Mouse (Mus musculus) limb, embryonic 15.5 days (tissue): ENCODE data around the gene Eml1. TPM values are rescaled to one million over a fixed set of nuclear protein-coding genes. Genes with fewer than 3 reads are reported as not detected.

Experiments used
- ATAC-seq: fragments of 200-750 bp; cut with Nextera tagmentation; 2 replicates; pipeline ENCODE4 v1.8.0; 2017; ENCODE audit warnings: low read depth, moderate TSS enrichment; ENCODE audit not compliant: insufficient number of reproducible peaks, low FRiP score, low TSS enrichment
- H3K27ac ChIP-seq: fragments of 300-500 bp; sonication (generic); 2 replicates; pipeline ENCODE4 v1.5.1; 2015; ENCODE audit warnings: moderate library complexity, mild to moderate bottlenecking, inconsistent platforms
- H3K27me3 ChIP-seq: fragments of 300-500 bp; sonication (generic); 2 replicates; pipeline ENCODE4 v1.6.1; 2015; ENCODE audit warnings: inconsistent platforms
- H3K36me3 ChIP-seq: fragments of 300-500 bp; sonication (generic); 2 replicates; pipeline ENCODE4 v1.6.1; 2015; ENCODE audit warnings: inconsistent platforms
- H3K4me1 ChIP-seq: fragments of 300-500 bp; sonication (generic); 2 replicates; pipeline ENCODE4 v1.6.1; 2015; ENCODE audit warnings: inconsistent platforms
- H3K4me2 ChIP-seq: fragments of 300-500 bp; sonication (generic); 2 replicates; pipeline ENCODE4 v1.6.1; 2015; ENCODE audit warnings: mild to moderate bottlenecking, inconsistent platforms
- H3K4me3 ChIP-seq: fragments of 300-500 bp; sonication (generic); 2 replicates; pipeline ENCODE4 v1.5.1; 2015; ENCODE audit warnings: mild to moderate bottlenecking, inconsistent platforms
- H3K9ac ChIP-seq: fragments of 300-500 bp; sonication (generic); 2 replicates; pipeline ENCODE4 v1.6.1; 2015; ENCODE audit warnings: inconsistent platforms
- H3K9me3 ChIP-seq: fragments of 300-500 bp; sonication (generic); 2 replicates; pipeline ENCODE4 v1.6.1; 2016; ENCODE audit warnings: inconsistent platforms
- WGBS: fragments of 180-500 bp; shearing (Covaris S2); methylation state at CpG from one replicate; pipeline ENCODE4 v1.1.7; 2015; 5-methylcytosine and 5-hydroxymethylcytosine counted together
- polyA plus RNA-seq: library from polyadenylated mRNA; unstranded; fragments of >200 nt; fragmentation: Nextera tagmentation; extraction: Ambion mirVana; gene quantifications from 2 replicates; pipeline ENCODE4 v1.2.1, GENCODE M21; 2015

The Eml1 gene
- polyA plus RNA-seq, 1 experiment from 2014 or later: 46.0 TPM

GRCm38 (mm10) chr12:108432578-108432977, 61.8 kb downstream of the Eml1 start:
- Histone ChIP-seq H3K9ac (no peak overlapping the region), H3K27ac (no peak overlapping the region; the same call in 1 of the 2 replicates), H3K4me2 (no peak overlapping the region), H3K36me3 (no peaks in the 10 kb centered on the region), H3K9me3 (no peaks in the 10 kb centered on the region), H3K4me1 (peaks cover 31% of the 10 kb centered on the region), H3K4me3 (no peak overlapping the region), H3K27me3 (no peaks in the 10 kb centered on the region)
- ATAC-seq: no peak
- WGBS: 67% methylated on average over 5 of the region's 5 CpGs

GRCm38 (mm10) chr12:108433030-108433429, 62.3 kb downstream of the Eml1 start:
- Histone ChIP-seq H3K27ac (no peak overlapping the region; the same call in 1 of the 2 replicates), H3K36me3 (no peaks in the 10 kb centered on the region), H3K27me3 (no peaks in the 10 kb centered on the region), H3K9ac (no peak overlapping the region), H3K4me3 (no peak overlapping the region), H3K4me2 (peak overlapping the region; percentile 1; the same call in 1 of the 2 replicates), H3K4me1 (peaks cover 33% of the 10 kb centered on the region), H3K9me3 (no peaks in the 10 kb centered on the region)
- 56% methylated on average over 16 of the region's 16 CpGs for WGBS
- no peak for ATAC-seq

GRCm38 (mm10) chr12:108433498-108433897, 62.7 kb downstream of the Eml1 start:
- Histone ChIP-seq H3K27ac (peak overlapping the region; percentile 62), H3K4me1 (peaks cover 33% of the 10 kb centered on the region), H3K9me3 (no peaks in the 10 kb centered on the region), H3K27me3 (no peaks in the 10 kb centered on the region), H3K9ac (no peak overlapping the region), H3K4me3 (no peak overlapping the region), H3K36me3 (no peaks in the 10 kb centered on the region), H3K4me2 (peak overlapping the region; percentile 1; the same call in 1 of the 2 replicates)
- 50% methylated on average over 10 of the region's 10 CpGs for WGBS
- ATAC-seq: no peak

- peaks cover 30% of the 10 kb centered on the region for H3K4me1 ChIP-seq
- peak overlapping the region; percentile 77; the same call in 1 of the 2 replicates for H3K27ac ChIP-seq
- no peak overlapping the region for H3K4me2 ChIP-seq
- no peaks in the 10 kb centered on the region for H3K27me3 ChIP-seq
- H3K36me3 ChIP-seq: no peaks in the 10 kb centered on the region
- no peaks in the 10 kb centered on the region for H3K9me3 ChIP-seq
- 71% methylated on average over 12 of the region's 12 CpGs for WGBS
- no peak overlapping the region for H3K4me3 ChIP-seq
- ATAC-seq: no peak
- H3K9ac ChIP-seq: no peak overlapping the region; the same call in 1 of the 2 replicates
Observed at GRCm38 (mm10) chr12:108435444-108436015, 64.8 kb downstream of the Eml1 start.

- Histone ChIP-seq H3K9ac (no peak overlapping the region; the same call in 1 of the 2 replicates), H3K9me3 (no peaks in the 10 kb centered on the region), H3K36me3 (no peaks in the 10 kb centered on the region), H3K4me1 (peaks cover 30% of the 10 kb centered on the region), H3K27me3 (no peaks in the 10 kb centered on the region), H3K4me3 (no peak overlapping the region), H3K27ac (peak overlapping the region; percentile 77), H3K4me2 (no peak overlapping the region)
- no peak for ATAC-seq
- WGBS: 59% methylated on average over 24 of the region's 24 CpGs
Observed at GRCm38 (mm10) chr12:108436029-108436923, 65.5 kb downstream of the Eml1 start.

GRCm38 (mm10) chr12:108437446-108437845, 66.7 kb downstream of the Eml1 start:
- no peaks in the 10 kb centered on the region for H3K9me3 ChIP-seq
- no peak overlapping the region for H3K4me3 ChIP-seq
- 86% methylated on average over 13 of the region's 13 CpGs for WGBS
- H3K27ac ChIP-seq: peak overlapping the region; percentile 77; the same call in 1 of the 2 replicates
- no peak overlapping the region for H3K9ac ChIP-seq
- H3K4me1 ChIP-seq: peaks cover 29% of the 10 kb centered on the region
- H3K27me3 ChIP-seq: no peaks in the 10 kb centered on the region
- no peak; the same call in 1 of the 2 replicates for ATAC-seq
- no peaks in the 10 kb centered on the region for H3K36me3 ChIP-seq
- H3K4me2 ChIP-seq: no peak overlapping the region

GRCm38 (mm10) chr12:108443271-108443670, 72.5 kb downstream of the Eml1 start:
- no peak for ATAC-seq
- Histone ChIP-seq H3K9me3 (no peaks in the 10 kb centered on the region), H3K27ac (no peak overlapping the region), H3K4me2 (no peak overlapping the region), H3K4me3 (no peak overlapping the region), H3K36me3 (no peaks in the 10 kb centered on the region), H3K9ac (no peak overlapping the region), H3K27me3 (no peaks in the 10 kb centered on the region), H3K4me1 (peaks cover 7% of the 10 kb centered on the region)
- WGBS: 8% methylated on average over 10 of the region's 10 CpGs

- no peak overlapping the region for H3K4me2 ChIP-seq
Observed at GRCm38 (mm10) chr12:108443708-108444107, 73.0 kb downstream of the Eml1 start.

GRCm38 (mm10) chr12:108444166-108445115, 73.7 kb downstream of the Eml1 start:
- no peak for ATAC-seq
- Histone ChIP-seq H3K4me1 (peaks cover 7% of the 10 kb centered on the region), H3K27me3 (no peaks in the 10 kb centered on the region), H3K36me3 (no peaks in the 10 kb centered on the region), H3K4me2 (no peak overlapping the region), H3K4me3 (no peak overlapping the region), H3K9me3 (no peaks in the 10 kb centered on the region), H3K27ac (no peak overlapping the region), H3K9ac (no peak overlapping the region)
- WGBS: 78% methylated on average over 11 of the region's 11 CpGs

More at GRCm38 (mm10) chr12:108443708-108444107, 73.0 kb downstream of the Eml1 start:
- Histone ChIP-seq H3K36me3 (no peaks in the 10 kb centered on the region), H3K4me3 (no peak overlapping the region), H3K4me1 (peaks cover 7% of the 10 kb centered on the region), H3K9ac (no peak overlapping the region), H3K9me3 (no peaks in the 10 kb centered on the region), H3K27me3 (no peaks in the 10 kb centered on the region), H3K27ac (no peak overlapping the region)
- WGBS: 54% methylated on average over 5 of the region's 5 CpGs
- no peak for ATAC-seq

- WGBS: 90% methylated on average over 2 of the region's 2 CpGs
- H3K9ac ChIP-seq: no peak overlapping the region
- no peak for ATAC-seq
- no peaks in the 10 kb centered on the region for H3K27me3 ChIP-seq
- no peak overlapping the region for H3K27ac ChIP-seq
- H3K4me3 ChIP-seq: no peak overlapping the region
- no peaks in the 10 kb centered on the region for H3K9me3 ChIP-seq
- H3K4me2 ChIP-seq: no peak overlapping the region
- H3K36me3 ChIP-seq: no peaks in the 10 kb centered on the region
- H3K4me1 ChIP-seq: peaks cover 9% of the 10 kb centered on the region
Observed at GRCm38 (mm10) chr12:108446721-108447120, 76.0 kb downstream of the Eml1 start.

- H3K27ac ChIP-seq: no peak overlapping the region
- H3K4me1 ChIP-seq: peaks cover 12% of the 10 kb centered on the region
- H3K36me3 ChIP-seq: no peaks in the 10 kb centered on the region
- 79% methylated on average over 7 of the region's 7 CpGs for WGBS
- H3K4me3 ChIP-seq: no peak overlapping the region
- no peak for ATAC-seq
- no peak overlapping the region for H3K4me2 ChIP-seq
- H3K9me3 ChIP-seq: no peaks in the 10 kb centered on the region
- H3K27me3 ChIP-seq: no peaks in the 10 kb centered on the region
- H3K9ac ChIP-seq: no peak overlapping the region
Observed at GRCm38 (mm10) chr12:108448396-108448795, 77.6 kb downstream of the Eml1 start.
